Mouse (Mus musculus) embryonic fibroblast, embryonic 13.5 days (primary cell): ENCODE measurements at regions not wholly inside any gene's neighbourhood (a gene's known extent, or its start where the extent isn't known, plus 50 kb on each side); places are given as distances from the start of the nearest gene placed in this dataset.

Source experiments
- CTCF ChIP-seq: IDR thresholded peaks from 2 replicates; pipeline ENCODE4 v1.5.1; 2011; ENCODE audit warnings: mild to moderate bottlenecking, control low read depth, low read length, moderate library complexity, borderline replicate concordance; ENCODE audit not compliant: insufficient read depth
- POLR2A ChIP-seq: IDR thresholded peaks from 2 replicates; pipeline ENCODE4 v1.6.1; 2011; ENCODE audit warnings: low read depth, mild to moderate bottlenecking, control low read depth, low read length, moderate library complexity

- no peak for TF ChIP-seq POLR2A
- no peak for TF ChIP-seq CTCF
These were observed 215.7 kb upstream of the Zmiz1 start for GRCm38 (mm10) chr14:25243289-25243688.
